Mouse (Mus musculus): ENCODE results near the gene Rps27l.
"Not testable (repeated sequence)": the region's sequence is repeated elsewhere in the genome, so short reads cannot be mapped to it uniquely, and the experiment has no call there.

The Rps27l gene

GRCm38 (mm10) chr9:66945647-66946641 lies at the start of gene Rps27l:
TSS of gene Rps27l (plus strand) at chr9:66946086.
- DNase-seq (ENCODE audit: low spot score): peak; percentile 96

GRCm38 (mm10) chr9:66896951-66897350 lies 48.9 kb upstream of the Rps27l start:
- no peak for DNase-seq (ENCODE audit: low spot score)

- no peak for DNase-seq (ENCODE audit: low spot score)
Observed at GRCm38 (mm10) chr9:66897851-66898250, 48.0 kb upstream of the Rps27l start.

GRCm38 (mm10) chr9:66899072-66899471 lies 46.8 kb upstream of the Rps27l start:
- DNase-seq (ENCODE audit: low spot score): no peak

GRCm38 (mm10) chr9:66899526-66899925 lies 46.4 kb upstream of the Rps27l start:
- no peak for DNase-seq (ENCODE audit: low spot score)

GRCm38 (mm10) chr9:66905990-66906389 lies 39.9 kb upstream of the Rps27l start:
- DNase-seq (ENCODE audit: low spot score): no peak

- DNase-seq (ENCODE audit: low spot score): no peak
Observed at GRCm38 (mm10) chr9:66907126-66907525, 38.8 kb upstream of the Rps27l start.

GRCm38 (mm10) chr9:66907746-66908397 lies 38.0 kb upstream of the Rps27l start:
- DNase-seq (ENCODE audit: low spot score): no peak

- no peak for DNase-seq (ENCODE audit: low spot score)
Observed at GRCm38 (mm10) chr9:66909922-66910321, 36.0 kb upstream of the Rps27l start.

GRCm38 (mm10) chr9:66910677-66911076 lies 35.2 kb upstream of the Rps27l start:
- DNase-seq (ENCODE audit: low spot score): no peak

- no peak for DNase-seq (ENCODE audit: low spot score)
Observed at GRCm38 (mm10) chr9:66912304-66912703, 33.6 kb upstream of the Rps27l start.

GRCm38 (mm10) chr9:66913254-66913934 lies 32.5 kb upstream of the Rps27l start:
- not testable (repeated sequence) for DNase-seq (ENCODE audit: low spot score)

GRCm38 (mm10) chr9:66914540-66914939 lies 31.3 kb upstream of the Rps27l start:
- no peak for DNase-seq (ENCODE audit: low spot score)

GRCm38 (mm10) chr9:66915401-66915800 lies 30.5 kb upstream of the Rps27l start:
- no peak for DNase-seq (ENCODE audit: low spot score)

- no peak for DNase-seq (ENCODE audit: low spot score)
Observed at GRCm38 (mm10) chr9:66915869-66916785, 29.8 kb upstream of the Rps27l start.

GRCm38 (mm10) chr9:66917216-66917891 lies 28.5 kb upstream of the Rps27l start:
- no peak for DNase-seq (ENCODE audit: low spot score)

- DNase-seq (ENCODE audit: low spot score): no peak
Observed at GRCm38 (mm10) chr9:66917892-66918255, 28.0 kb upstream of the Rps27l start.

GRCm38 (mm10) chr9:66918672-66919330 lies 27.1 kb upstream of the Rps27l start:
- DNase-seq (ENCODE audit: low spot score): peak; percentile 39

- peak; percentile 98 for DNase-seq (ENCODE audit: low spot score)
Observed at GRCm38 (mm10) chr9:66919382-66919971, 26.4 kb upstream of the Rps27l start, which contains the start of gene Rab8b. TSS of gene Rab8b (minus strand) at chr9:66919687.

GRCm38 (mm10) chr9:66919981-66920380 lies 25.9 kb upstream of the Rps27l start:
- DNase-seq (ENCODE audit: low spot score): peak; percentile 35

All from embryo, embryonic 10 days (tissue).